Mouse (Mus musculus): ENCODE measurements around the gene Cartpt.
"Not testable (repeated sequence)": the region's sequence is repeated elsewhere in the genome, so short reads cannot be mapped to it uniquely, and the experiment has no call there.

Gene Cartpt

DNA sequence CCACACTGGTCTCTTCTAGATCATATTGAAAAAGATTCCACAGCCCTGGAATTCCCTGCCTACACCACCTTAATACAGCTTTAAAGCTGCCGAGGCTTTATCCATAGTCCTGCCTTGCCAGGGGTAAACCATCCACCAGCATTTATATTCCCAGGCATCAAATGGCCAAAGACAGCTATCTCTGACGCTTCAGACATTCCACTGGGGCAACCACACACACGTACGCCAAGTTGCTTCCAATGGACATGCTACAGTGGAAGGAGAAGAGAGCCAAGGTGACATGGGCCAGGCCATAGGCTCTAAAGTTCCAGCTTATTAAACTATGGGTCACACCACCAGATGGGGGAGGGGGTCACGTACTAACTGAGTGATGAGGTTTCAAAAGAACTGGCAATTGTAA is 45.7 kb downstream of the Cartpt start:
- no peak for DNase-seq (ENCODE audit: low spot score in 2 of 2)

GRCm38 (mm10) chr13:99853131-99853530 is 47.8 kb downstream of the Cartpt start:
- no peak for DNase-seq (ENCODE audit: low spot score in 2 of 2)

- not testable (repeated sequence) for DNase-seq (ENCODE audit: low spot score in 2 of 2)
These were observed 48.5 kb downstream of the Cartpt start for GRCm38 (mm10) chr13:99852416-99852815.

DNA sequence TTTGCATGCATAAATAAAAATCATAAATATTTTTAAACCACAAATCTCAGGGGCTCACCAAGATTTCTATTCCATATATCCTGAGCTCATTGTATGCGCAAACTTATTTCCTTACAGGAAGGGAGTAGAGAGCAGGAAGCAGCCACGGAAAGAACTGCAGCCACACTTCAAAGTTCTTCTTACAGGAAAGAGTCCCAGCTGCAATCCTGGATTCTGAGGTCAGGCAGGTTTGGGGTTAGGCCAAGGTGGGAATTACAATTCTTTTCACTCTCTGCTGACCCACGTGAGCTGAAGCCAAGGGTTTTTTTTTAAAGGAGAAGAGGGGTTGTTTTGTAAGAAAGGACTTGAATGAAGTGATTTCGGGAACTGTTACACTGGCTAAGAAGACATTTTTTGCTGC is 49.9 kb downstream of the Cartpt start:
- peak in 1 of 2 experiments; percentile 1 for DNase-seq (ENCODE audit: low spot score in 2 of 2)

DNA sequence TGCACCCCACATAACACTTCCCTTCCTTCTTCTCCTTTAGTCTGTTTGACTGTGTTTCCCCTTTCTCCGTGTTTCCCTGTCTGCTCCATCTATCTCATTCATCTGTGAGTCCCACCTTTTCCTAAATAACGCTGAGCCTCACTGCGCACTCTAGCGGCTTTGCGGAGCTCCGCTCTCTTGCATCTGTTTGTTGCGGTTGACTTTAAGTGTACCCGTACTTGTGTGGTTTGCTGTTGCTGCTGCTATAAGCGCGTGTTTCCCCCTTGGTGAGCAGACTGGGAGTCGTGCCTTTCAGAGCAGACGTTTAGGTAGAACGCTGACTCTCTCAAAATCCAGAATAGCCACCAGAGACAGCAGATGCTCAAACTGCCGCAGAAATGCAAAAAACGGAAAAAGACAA is 51.3 kb downstream of the Cartpt start:
- DNase-seq (ENCODE audit: low spot score in 2 of 2) = peak in 1 of 2 experiments; percentile 32
